Mouse (Mus musculus): ENCODE measurements around the gene Zfp831.
A peak's percentile ranks its signal among the peaks of the same experiment; 100 is the strongest.

Zfp831 gene

GRCm38 (mm10) chr2:174644975-174645374 is 1.6 kb downstream of the Zfp831 start:
- DNase-seq (ENCODE audit: low spot score in 2 of 2), result no peak

DNA sequence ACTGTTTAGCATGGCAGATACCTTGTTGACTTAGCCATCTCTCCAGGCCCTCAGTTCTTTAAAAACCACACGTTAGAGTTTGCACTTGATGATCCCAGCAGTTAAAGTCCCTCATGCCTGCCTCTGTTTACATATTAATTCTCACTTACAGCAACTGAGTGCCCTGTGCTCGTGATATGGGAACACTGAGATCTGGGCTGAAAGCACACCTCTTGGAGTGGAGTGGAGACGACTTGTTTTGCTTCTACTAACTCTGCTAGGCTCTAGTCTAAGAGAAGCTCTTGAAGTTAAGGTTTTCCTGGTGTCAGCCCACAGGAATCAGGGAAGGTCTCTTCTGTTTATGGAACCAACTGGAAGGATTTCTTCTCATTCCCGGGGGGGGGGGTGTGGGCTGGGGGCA is 9.5 kb downstream of the Zfp831 start:
- DNase-seq (ENCODE audit: low spot score in 2 of 2), result no peak

- DNase-seq (ENCODE audit: low spot score in 2 of 2), result no peak
Observed at GRCm38 (mm10) chr2:174655341-174655740, 12.0 kb downstream of the Zfp831 start.

DNA sequence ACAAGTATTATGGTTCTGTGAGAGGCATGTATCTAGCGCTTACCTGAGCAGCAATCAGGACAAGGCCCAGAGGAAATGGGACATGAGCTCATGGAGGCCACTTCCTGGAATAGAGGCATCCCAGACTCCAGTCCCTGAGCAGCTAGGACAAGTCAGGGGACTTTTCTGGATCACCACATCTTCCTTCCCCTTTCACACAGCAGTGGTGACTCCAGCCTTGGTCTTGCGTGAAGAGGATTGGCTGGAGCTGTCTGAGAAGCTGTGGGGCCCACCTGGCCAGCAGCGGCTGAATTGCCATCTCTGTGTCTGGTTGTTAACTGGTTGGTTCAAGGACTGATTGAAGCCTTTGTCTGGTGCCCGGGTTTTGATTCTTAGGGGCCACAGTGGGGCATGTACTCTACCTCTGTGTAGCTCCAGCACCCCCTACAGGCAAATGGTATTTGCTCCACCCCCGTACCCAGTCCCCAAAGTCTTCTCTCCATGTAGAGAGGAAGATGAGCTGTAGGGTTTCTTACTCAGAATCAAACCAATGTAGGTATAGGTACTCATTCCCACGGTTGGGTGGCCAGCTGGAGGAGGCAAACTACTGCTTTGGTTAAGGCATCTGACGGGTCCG is 15.0 kb downstream of the Zfp831 start:
- no peak for DNase-seq (ENCODE audit: low spot score in 2 of 2)

- DNase-seq (ENCODE audit: low spot score in 2 of 2), result no peak
Observed at GRCm38 (mm10) chr2:174659874-174660273, 16.5 kb downstream of the Zfp831 start.

DNA sequence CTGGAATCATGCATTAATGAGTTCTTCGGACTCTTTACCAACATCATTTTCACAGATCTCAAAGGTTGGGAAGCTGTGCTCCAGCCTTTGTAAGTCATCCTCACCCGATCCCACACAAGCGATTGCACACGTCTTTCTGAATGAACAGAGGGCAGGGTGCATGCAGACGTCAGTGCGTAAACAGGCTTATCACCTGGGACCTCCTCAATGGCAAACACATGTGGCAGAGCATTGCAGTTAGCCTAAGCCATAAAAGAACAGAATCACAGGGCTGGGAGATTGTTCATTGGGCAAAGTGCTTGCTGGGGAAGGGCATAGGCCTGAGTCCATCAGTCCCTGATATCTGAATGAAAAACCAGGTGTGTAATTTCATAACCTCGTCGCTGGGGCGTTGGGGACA is 17.0 kb downstream of the Zfp831 start:
- DNase-seq (ENCODE audit: low spot score in 2 of 2), result no peak

- no peak for DNase-seq (ENCODE audit: low spot score in 2 of 2)
Observed at GRCm38 (mm10) chr2:174661436-174662171, 18.3 kb downstream of the Zfp831 start.

DNA sequence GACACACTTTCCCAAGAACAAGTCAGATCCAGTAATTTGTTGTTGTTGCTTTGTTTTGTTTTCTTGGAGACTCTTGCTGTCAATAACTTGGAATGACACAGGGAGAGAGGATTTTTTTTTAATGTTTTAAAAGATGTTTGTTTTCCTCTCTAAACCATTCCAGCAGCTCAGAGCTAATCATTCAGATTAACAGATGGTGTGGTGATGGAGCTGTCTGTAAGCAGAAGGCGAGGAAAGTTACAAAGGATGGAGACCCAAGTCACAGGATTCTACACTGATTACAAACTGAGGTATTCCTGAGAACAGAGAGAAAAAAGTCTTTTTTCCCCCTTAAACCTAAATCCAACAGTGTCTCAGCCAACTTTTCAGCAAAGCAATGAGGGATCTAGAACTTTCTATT is 19.3 kb downstream of the Zfp831 start:
- no peak for DNase-seq (ENCODE audit: low spot score in 2 of 2)

DNA sequence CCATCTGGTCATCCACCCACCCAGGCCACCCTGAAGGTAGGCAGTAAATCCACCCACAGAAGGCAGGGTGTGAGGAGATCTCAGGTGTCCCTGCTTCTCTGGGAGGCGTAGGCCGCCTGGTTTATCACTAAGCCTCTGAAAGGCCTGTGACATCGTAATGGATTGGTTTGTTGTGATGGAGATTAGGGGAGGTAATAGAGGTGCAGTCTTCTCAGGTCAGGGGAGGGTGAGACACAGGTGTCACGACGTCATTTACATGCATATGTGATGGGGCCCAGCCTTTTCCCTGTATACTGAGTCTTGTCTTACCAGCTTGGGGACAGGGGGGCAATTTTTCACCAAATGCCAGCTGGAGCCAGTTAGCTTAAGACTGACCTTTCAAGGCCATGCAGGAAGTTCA is 22.1 kb downstream of the Zfp831 start:
- DNase-seq (ENCODE audit: low spot score in 2 of 2), result no peak

- peak; percentile 29 to 67 for DNase-seq (ENCODE audit: low spot score in 2 of 2)
Observed at GRCm38 (mm10) chr2:174668806-174669205, 25.5 kb downstream of the Zfp831 start.

- DNase-seq (ENCODE audit: low spot score in 2 of 2), result peak; percentile 40 to 44
Observed at GRCm38 (mm10) chr2:174672506-174673190, 29.3 kb downstream of the Zfp831 start.

- DNase-seq (ENCODE audit: low spot score in 2 of 2), result peak; percentile 65 to 83
Observed at GRCm38 (mm10) chr2:174673592-174674286, 30.4 kb downstream of the Zfp831 start.

DNA sequence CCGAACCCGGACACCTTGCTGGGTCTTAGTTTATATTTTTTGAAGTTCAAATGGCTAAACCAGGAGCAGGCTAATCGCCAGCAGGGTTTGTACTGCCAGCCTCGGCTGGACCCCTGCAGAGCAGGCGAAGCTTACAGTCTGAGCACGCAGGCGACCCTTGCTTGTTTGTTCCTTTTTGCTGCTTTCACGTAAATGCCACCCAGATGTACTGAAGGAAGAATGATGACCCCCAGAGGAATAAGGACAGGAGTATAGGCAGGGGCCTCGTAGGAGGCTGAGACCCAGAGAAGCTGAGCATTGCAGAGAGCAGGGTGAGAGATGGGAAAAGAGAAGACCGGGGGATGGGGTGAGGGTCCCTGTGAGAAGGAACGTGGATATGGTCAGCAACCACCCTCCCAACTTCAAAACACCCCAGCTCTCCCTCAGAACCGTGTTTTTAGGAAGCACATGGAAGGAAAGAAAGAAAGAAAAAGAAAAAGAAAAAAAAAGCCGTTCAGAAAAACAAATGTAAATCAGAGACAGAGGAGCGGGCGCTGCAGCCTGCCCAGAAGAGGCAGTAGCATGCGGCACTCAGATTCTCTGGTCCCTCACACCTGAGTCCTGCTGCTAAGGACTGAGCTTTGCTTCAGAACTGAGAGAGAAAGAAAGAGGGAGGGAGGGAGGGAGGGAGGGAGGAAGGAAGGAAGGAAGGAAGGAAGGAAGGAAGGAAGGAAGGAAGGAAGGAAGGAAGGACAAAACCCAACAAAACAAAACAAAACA is 31.1 kb downstream of the Zfp831 start:
- no peak for DNase-seq (ENCODE audit: low spot score in 2 of 2)

GRCm38 (mm10) chr2:174675642-174676041 is 32.3 kb downstream of the Zfp831 start:
- DNase-seq (ENCODE audit: low spot score in 2 of 2), result peak; percentile 40 to 68

GRCm38 (mm10) chr2:174701351-174701750 is 58.0 kb downstream of the Zfp831 start:
- DNase-seq (ENCODE audit: low spot score in 2 of 2), result no peak

DNA sequence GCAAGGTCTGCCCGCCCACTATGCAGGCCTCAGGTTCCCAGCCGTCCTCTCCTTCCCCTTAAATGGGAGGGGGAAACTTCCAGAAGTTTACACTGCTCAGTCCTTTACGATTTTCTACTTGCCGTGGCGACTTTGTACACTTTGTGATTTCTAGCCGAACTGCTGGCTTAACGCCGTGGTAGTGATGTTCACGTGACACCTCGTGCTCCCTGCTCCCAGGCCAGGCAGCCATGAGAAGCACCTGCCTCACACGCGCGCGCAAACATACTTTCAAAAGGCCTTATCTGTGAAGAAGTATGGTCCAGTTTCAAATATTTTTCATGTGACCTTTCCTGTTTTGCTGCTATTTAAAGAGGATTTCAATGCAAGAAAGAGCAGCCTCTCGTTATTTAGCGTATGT is 63.8 kb downstream of the Zfp831 start:
- DNase-seq (ENCODE audit: low spot score in 2 of 2), result no peak

GRCm38 (mm10) chr2:174708587-174708986 is 65.3 kb downstream of the Zfp831 start:
- DNase-seq (ENCODE audit: low spot score in 2 of 2), result no peak

GRCm38 (mm10) chr2:174710185-174710584 is 66.9 kb downstream of the Zfp831 start:
- DNase-seq (ENCODE audit: low spot score in 2 of 2), result no peak

- DNase-seq (ENCODE audit: low spot score in 2 of 2), result no peak
Observed at GRCm38 (mm10) chr2:174712043-174712442, 68.7 kb downstream of the Zfp831 start.

GRCm38 (mm10) chr2:174715938-174716337 is 72.6 kb downstream of the Zfp831 start:
- DNase-seq (ENCODE audit: low spot score in 2 of 2), result no peak

DNA sequence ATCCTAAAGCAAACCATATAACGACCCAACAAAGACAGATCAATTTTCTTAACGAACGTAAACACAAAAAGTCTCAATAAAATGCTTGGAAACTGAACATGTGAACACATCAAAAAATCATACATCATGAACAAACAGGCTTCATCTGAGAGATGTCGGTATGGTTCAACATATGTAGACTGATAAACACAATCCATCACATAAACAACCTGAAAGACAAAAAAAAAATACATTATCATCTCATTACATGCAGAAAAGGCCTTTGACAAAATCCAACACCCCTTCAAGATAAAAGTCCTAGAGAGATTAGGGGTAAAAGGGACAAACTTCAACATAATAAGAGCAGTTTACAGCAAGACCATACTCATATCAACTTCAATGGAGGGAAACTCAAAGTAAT is 74.5 kb downstream of the Zfp831 start:
- DNase-seq (ENCODE audit: low spot score in 2 of 2), result no peak

All from heart, adult 9 months (tissue).